Mouse (Mus musculus) brain, adult 10 weeks (tissue): ENCODE results near the gene Hpf1. TPM values are rescaled to one million over a fixed set of nuclear protein-coding genes. Genes with fewer than 3 reads are reported as not detected.

Source experiments
- polyA plus RNA-seq: library from polyadenylated mRNA; stranded (reverse); fragments of 350-450 nt; fragmentation: Illumina TruSeq; extraction: RNeasy Lipid Tissue Mini Kit (QIAGEN cat#74804); gene quantifications from one replicate; pipeline ENCODE4 v1.2.3, GENCODE M21; 2015; ENCODE audit warnings: low read depth, low replicate concordance

Gene Hpf1
- 82.8 TPM for polyA plus RNA-seq

GRCm38 (mm10) chr8:60889843-60890519, at the start of gene Hpf1:
Gene Hpf1, plus strand, starts transcription at chr8:60890418.

Other genes with a start within 250 kb of the Hpf1 start
- gene Clcn3, start 92.9 kb downstream of the Hpf1 start, polyA plus RNA-seq = 92.6 TPM
- 27.9 TPM for gene Nek1, start 102.8 kb downstream of the Hpf1 start, polyA plus RNA-seq